Mouse (Mus musculus) embryonic facial prominence, embryonic 14.5 days (tissue): ENCODE measurements at regions not wholly inside any gene's neighbourhood (a gene's known extent, or its start where the extent isn't known, plus 50 kb on each side); places are given as distances from the start of the nearest gene placed in this dataset.

ENCODE experiments used
- ATAC-seq: fragments of 200-750 bp; cut with Nextera tagmentation; 2 replicates; pipeline ENCODE4 v1.8.0; 2017; ENCODE audit warnings: low read depth, moderate number of reproducible peaks, moderate TSS enrichment
- DNase-seq: peaks from one replicate; pipeline ENCODE4 v3.0.0-alpha.2; 2015; ENCODE audit warnings: low spot score
- H3K27ac ChIP-seq: fragments of 300-500 bp; sonication (generic); replicated peaks from 2 replicates; pipeline ENCODE4 v1.5.1; 2014; ENCODE audit warnings: low read depth, mild to moderate bottlenecking, low read length, moderate library complexity
- H3K27me3 ChIP-seq: fragments of 300-500 bp; sonication (generic); replicated peaks from 2 replicates; pipeline ENCODE4 v1.6.1; 2014; ENCODE audit warnings: low read length; ENCODE audit not compliant: control insufficient read depth, insufficient read depth
- H3K36me3 ChIP-seq: fragments of 300-500 bp; sonication (generic); 2 replicates; pipeline ENCODE4 v1.6.1; 2014; ENCODE audit warnings: low read length, mixed read lengths; ENCODE audit not compliant: control insufficient read depth, insufficient read depth
- H3K4me1 ChIP-seq: fragments of 300-500 bp; sonication (generic); 2 replicates; pipeline ENCODE4 v1.6.1; 2014; ENCODE audit warnings: antibody characterized with exemption, low read length; ENCODE audit not compliant: control insufficient read depth, insufficient read depth
- H3K4me2 ChIP-seq: fragments of 300-500 bp; sonication (generic); 2 replicates; pipeline ENCODE4 v1.6.1; 2014; ENCODE audit warnings: low read depth, mild to moderate bottlenecking, low read length, moderate library complexity, mixed read lengths
- H3K4me3 ChIP-seq: fragments of 300-500 bp; sonication (generic); 2 replicates; pipeline ENCODE4 v1.5.1; 2014; ENCODE audit warnings: low read depth, mild to moderate bottlenecking, low read length
- H3K9ac ChIP-seq: fragments of 300-500 bp; sonication (generic); 2 replicates; pipeline ENCODE4 v1.6.1; 2014; ENCODE audit warnings: low read depth, mild to moderate bottlenecking, low read length, moderate library complexity, mixed read lengths
- H3K9me3 ChIP-seq: fragments of 300-500 bp; sonication (generic); 2 replicates; pipeline ENCODE4 v1.6.1; 2016; ENCODE audit warnings: low read length; ENCODE audit not compliant: control insufficient read depth
- WGBS: fragments of 180-500 bp; shearing (Covaris S2); extraction: QIAGEN DNeasy Blood & Tissue Kit; methylation state at CpG from one replicate; pipeline ENCODE4 v1.1.7; 2014; 5-methylcytosine and 5-hydroxymethylcytosine counted together

DNA sequence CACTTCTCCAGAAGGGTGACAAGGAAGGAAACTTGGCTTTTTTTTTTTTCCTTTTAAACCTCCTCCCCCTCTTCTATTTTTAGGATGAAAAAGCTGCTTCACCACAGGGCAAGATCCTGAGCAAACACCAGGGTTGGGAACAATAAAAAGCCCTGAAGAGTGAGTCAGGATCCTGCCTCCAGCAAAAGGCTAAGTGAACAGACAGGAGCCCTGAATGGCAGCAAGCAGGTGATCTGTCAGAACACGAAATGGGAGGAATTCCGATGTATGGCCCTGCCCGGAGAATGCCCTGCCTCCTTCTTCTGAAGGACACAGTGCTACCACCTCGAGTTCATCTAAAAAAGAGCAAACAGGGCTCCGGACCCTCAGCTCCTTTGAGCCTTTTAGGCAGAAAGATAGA, 164.3 kb downstream of the Bmp2 start:
- no peaks in the 10 kb centered on the region for H3K36me3 ChIP-seq
- no peak overlapping the region for H3K27ac ChIP-seq
- ATAC-seq, result no peak
- peak; percentile 21 for DNase-seq
- no peak overlapping the region for H3K4me3 ChIP-seq
- no peaks in the 10 kb centered on the region for H3K4me1 ChIP-seq
- H3K9ac ChIP-seq, result no peak overlapping the region
- 58% methylated on average over 5 of the region's 5 CpGs for WGBS
- no peaks in the 10 kb centered on the region for H3K27me3 ChIP-seq
- no peaks in the 10 kb centered on the region for H3K9me3 ChIP-seq
- no peak overlapping the region for H3K4me2 ChIP-seq

DNA sequence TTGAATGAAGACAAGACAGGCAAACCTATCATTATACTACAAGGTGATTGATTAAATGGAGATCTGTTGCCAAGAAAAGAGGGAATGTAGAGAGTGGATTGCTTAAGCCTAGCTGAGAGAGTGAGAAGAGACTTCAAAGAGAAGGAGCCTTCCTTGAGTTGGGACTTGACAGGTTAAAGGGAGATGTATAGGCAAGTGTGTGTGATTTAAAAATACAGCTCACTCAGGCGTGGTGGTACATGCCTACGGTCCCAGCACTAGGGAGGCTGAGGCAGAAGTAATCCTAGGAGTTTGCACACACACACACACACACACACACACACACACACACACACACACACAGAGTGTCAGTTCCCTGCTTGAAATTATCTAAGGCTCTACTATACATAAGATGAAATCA, 165.1 kb downstream of the Bmp2 start:
- Histone ChIP-seq H3K9ac (no peak overlapping the region), H3K36me3 (no peaks in the 10 kb centered on the region), H3K9me3 (no peaks in the 10 kb centered on the region), H3K27me3 (no peaks in the 10 kb centered on the region), H3K4me2 (no peak overlapping the region), H3K4me3 (no peak overlapping the region), H3K27ac (no peak overlapping the region), H3K4me1 (no peaks in the 10 kb centered on the region)
- WGBS, result 41% methylated on average over 2 of the region's 2 CpGs
- DNase-seq (peak; percentile 40), ATAC-seq (peak; percentile 55; the same call in 1 of the 2 replicates)

DNA sequence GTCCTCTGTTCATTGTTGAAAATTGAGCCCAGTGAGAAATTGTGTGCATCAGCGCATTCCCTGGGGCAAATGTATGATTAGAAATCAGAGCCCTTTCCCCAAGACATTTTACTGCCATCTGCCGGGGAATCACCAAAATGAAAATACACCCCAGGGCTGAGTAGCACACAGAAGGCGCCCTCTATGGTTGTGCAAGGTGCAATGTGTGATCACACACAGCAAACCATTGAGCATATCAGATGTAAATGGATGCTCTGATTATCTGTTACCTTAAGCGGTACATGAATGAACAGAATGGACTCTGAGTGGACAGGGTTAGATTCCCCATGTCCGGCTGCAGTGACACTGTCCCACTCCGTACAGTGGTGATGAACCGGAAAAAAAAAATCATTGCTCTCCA, 172.4 kb downstream of the Bmp2 start:
- WGBS, result 77% methylated on average over 7 of the region's 7 CpGs
- ATAC-seq (no peak), DNase-seq (peak; percentile 30)
- Histone ChIP-seq H3K4me3 (no peak overlapping the region), H3K27ac (no peak overlapping the region), H3K27me3 (no peaks in the 10 kb centered on the region), H3K36me3 (no peaks in the 10 kb centered on the region), H3K9me3 (no peaks in the 10 kb centered on the region), H3K4me1 (no peaks in the 10 kb centered on the region), H3K4me2 (no peak overlapping the region), H3K9ac (no peak overlapping the region)

DNA sequence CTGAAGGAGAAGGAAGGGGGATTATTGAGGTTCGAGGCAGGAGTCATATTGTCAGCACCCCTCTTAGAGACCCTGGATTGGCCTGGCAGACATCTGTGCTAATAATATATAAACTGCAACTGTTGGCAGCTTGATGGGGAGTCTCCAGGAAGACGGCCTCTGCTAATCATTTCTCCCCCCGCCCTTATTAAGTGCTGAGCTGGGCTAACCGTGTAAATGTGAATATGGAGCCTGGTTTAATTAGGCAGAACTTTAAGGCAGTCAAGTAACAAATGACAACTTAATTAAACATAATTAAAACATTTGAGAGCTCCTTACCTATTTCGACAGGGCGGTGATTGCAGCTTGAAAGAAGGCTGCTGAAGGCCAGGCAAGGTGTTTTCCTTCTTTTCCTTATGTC, 172.8 kb downstream of the Bmp2 start:
- 47% methylated on average over 6 of the region's 6 CpGs for WGBS
- Histone ChIP-seq H3K27ac (no peak overlapping the region), H3K9me3 (no peaks in the 10 kb centered on the region), H3K27me3 (no peaks in the 10 kb centered on the region), H3K4me3 (no peak overlapping the region), H3K4me2 (no peak overlapping the region), H3K9ac (no peak overlapping the region), H3K36me3 (no peaks in the 10 kb centered on the region), H3K4me1 (no peaks in the 10 kb centered on the region)
- no peak for ATAC-seq
- no peak for DNase-seq

DNA sequence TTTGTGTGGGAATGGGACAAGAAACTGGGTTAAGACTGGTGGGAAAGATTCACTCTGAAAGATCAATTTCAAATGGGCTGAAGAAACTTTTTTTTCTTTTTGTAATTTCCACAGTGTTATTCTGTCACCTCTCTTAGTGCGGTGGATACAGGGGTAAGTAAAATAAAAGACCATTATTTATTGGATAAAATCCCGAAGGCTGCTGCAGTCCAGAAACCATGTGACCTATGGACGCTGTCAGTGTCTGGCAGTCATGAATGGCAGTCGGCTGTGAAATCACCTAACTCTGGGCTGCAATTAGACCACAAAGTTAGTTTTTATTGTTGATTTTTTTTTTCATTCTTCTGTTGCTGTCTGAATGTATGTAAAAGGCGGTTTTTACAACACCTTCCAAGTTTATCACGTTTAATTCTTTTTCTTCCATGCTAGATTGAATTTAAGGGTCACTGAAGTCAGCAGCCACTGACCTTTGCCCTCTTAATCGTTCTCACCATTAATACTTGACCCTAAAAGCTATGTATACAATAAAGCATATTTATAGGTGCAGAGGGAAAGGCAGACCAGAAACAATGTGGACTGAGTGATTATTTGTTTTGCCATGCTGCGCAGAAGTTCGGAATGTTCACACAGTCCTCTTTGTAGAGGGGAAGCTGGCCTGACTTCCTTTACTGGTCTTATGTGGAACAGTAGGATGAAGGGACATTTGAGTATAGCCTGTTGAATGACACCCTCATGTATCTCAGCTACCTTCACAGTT, 182.7 kb downstream of the Bmp2 start:
- Histone ChIP-seq H3K4me1 (no peaks in the 10 kb centered on the region), H3K9ac (no peak overlapping the region), H3K9me3 (no peaks in the 10 kb centered on the region), H3K27ac (no peak overlapping the region), H3K27me3 (no peaks in the 10 kb centered on the region), H3K4me3 (no peak overlapping the region), H3K36me3 (no peaks in the 10 kb centered on the region), H3K4me2 (no peak overlapping the region)
- WGBS, result 38% methylated on average over 9 of the region's 9 CpGs
- ATAC-seq, result no peak
- no peak for DNase-seq

DNA sequence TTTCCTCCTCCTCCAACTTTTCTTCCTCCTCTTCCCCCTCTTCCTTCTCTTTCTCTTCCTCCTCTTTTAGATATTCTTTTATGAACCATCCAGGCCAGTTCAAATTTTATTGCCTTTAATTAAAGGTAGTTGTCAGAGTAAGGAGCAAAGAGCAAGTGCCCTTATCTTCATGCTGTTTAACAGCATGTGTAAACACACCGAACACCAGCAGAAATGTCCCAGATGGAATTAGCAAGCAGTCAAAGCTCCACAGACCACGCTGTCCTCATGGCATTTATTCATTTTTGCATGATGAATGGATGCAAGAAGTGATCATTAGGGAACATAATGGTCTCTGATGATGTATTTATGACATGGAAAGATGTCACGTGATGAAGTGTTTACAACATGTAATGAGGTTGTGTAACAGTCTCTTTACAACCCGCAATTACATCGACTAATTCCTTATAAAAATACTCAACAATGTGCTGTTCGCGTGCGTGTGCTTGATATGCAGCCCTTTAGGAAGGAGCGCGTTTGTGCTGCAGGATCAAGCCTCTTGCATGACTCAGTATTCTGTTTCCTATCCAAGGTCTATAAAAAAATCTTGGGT, 187.0 kb downstream of the Bmp2 start:
- no peak overlapping the region for H3K9ac ChIP-seq
- no peak overlapping the region for H3K4me3 ChIP-seq
- H3K4me2 ChIP-seq, result no peak overlapping the region
- H3K36me3 ChIP-seq, result no peaks in the 10 kb centered on the region
- ATAC-seq (no peak), DNase-seq (no peak)
- no peaks in the 10 kb centered on the region for H3K4me1 ChIP-seq
- no peaks in the 10 kb centered on the region for H3K9me3 ChIP-seq
- H3K27me3 ChIP-seq, result no peaks in the 10 kb centered on the region
- no peak overlapping the region for H3K27ac ChIP-seq
- 72% methylated on average over 10 of the region's 10 CpGs for WGBS

DNA sequence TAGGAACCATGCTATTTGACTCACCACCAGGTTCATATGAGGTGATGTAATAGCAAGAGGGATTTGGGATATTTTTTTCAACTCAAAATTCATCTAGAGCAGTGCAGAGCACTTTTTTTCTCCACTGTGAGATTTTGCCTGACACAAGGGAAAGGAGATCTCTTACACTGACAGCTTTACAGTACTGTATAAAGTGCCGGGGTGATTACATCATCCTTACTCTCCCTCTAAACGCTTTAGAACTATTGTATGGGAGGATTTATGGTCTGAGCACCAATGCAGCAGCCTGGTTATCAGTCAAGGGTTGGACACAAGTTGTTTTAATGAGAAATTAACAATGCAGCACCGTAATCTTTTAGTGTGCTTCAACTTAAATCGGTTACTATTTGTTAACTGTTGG, 196.5 kb downstream of the Bmp2 start:
- no peak overlapping the region for H3K4me2 ChIP-seq
- ATAC-seq, result no peak
- H3K9me3 ChIP-seq, result no peaks in the 10 kb centered on the region
- no peak overlapping the region for H3K9ac ChIP-seq
- no peaks in the 10 kb centered on the region for H3K4me1 ChIP-seq
- WGBS, result 71% methylated on average over 4 of the region's 4 CpGs
- no peaks in the 10 kb centered on the region for H3K27me3 ChIP-seq
- no peak overlapping the region for H3K4me3 ChIP-seq
- H3K27ac ChIP-seq, result no peak overlapping the region
- DNase-seq, result no peak
- no peaks in the 10 kb centered on the region for H3K36me3 ChIP-seq

DNA sequence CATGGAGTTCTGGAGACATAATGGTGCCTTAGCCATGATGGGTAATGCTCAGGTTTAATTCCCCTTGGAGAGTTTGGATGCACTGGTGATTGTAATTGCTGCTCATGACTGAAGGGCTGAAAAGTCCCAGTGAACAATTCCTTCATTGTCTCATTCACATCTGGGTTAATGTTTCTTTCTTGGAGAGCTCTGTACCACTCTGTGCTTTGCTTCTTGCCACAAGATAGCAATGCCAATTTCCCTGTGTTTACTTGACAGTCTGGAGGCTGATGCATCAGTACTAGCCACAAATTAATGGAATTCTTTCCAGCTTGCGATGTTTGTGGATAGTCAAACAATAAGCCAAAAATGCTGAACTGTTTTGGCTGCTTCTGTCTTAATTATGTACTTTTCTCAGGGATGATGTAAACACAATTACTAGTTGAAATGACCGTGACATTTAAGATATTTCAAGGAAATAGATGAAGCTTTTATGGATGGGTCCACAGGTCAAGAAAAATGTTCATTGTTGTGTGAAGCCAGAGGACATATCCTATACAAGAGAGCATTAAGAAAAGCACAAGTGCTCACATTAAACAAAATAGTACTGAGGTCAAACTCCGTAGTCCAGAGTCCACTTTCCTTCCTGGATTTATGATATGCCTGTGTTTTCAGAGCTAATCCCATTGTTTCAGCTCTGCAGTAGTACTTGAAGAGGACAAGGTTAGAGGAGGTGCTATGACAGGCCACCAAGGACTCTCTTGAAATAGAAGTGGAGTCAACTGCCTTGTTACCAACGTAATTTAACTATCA, 198.1 kb downstream of the Bmp2 start:
- Histone ChIP-seq H3K4me3 (no peak overlapping the region), H3K9ac (no peak overlapping the region), H3K4me2 (no peak overlapping the region), H3K4me1 (no peaks in the 10 kb centered on the region), H3K27me3 (no peaks in the 10 kb centered on the region), H3K27ac (no peak overlapping the region), H3K36me3 (no peaks in the 10 kb centered on the region), H3K9me3 (no peaks in the 10 kb centered on the region)
- DNase-seq (peak; percentile 23), ATAC-seq (no peak)
- WGBS, result 66% methylated on average over 4 of the region's 4 CpGs
